1 mouse cellular context compared by ENCODE assay signal in the genomic region with DNA sequence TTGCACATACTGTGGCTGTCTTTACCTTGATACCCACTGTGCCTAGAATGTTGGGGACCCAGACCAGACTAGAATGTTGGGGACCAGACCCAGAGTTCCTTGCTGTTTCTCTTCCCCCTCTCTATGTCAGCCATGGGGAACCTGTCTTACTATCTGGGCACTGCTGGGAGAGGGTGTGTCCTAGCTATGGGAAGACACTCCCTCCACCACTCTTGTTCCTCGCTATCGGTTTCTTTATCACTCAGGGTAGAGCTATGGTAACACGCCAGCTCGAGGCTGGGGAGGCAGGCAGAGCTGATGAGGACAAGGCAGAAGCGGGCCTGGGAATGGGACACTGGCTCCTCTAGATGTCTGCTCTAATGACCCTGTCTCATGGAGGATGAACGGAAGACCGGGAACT.
TF ChIP-seq lines count a peak whose summit lies in the region.

No protein-coding gene starts in this region.

TF ChIP-seq in MEL, 35 proteins besides CTCF, POLR2A, EP300 and RAD21 (continued from another document):
- TF ChIP-seq ZNF384 (IDR thresholded peaks at IDR 0.05; ENCODE audit: low read depth, low read length) (no peak), GATA1 (IDR thresholded peaks at IDR 0.05; ENCODE audit: low read depth, low read length) (no peak), NELFE (IDR thresholded peaks at IDR 0.05; ENCODE audit: low read depth, low read length) (no peak), POLR2AphosphoS2 (IDR thresholded peaks at IDR 0.05; ENCODE audit: low read length) (no peak), MAFK (IDR thresholded peaks at IDR 0.05; ENCODE audit: borderline replicate concordance, low read depth, low read length) (no peak), UBTF (IDR thresholded peaks at IDR 0.05; ENCODE audit: borderline replicate concordance, insufficient read depth, low read depth, low read length) (no peak), NRF1 (IDR thresholded peaks at IDR 0.05; ENCODE audit: insufficient read depth, low read depth, low read length, poor library complexity, severe bottlenecking) (no peak), E2F4 (IDR thresholded peaks at IDR 0.05; ENCODE audit: borderline replicate concordance, low read depth, low read length) (no peak)
TF ChIP-seq in MEL: peak in this region for 0.
